Mouse (Mus musculus): ENCODE data around the gene Ackr2.

Ackr2 gene

DNA sequence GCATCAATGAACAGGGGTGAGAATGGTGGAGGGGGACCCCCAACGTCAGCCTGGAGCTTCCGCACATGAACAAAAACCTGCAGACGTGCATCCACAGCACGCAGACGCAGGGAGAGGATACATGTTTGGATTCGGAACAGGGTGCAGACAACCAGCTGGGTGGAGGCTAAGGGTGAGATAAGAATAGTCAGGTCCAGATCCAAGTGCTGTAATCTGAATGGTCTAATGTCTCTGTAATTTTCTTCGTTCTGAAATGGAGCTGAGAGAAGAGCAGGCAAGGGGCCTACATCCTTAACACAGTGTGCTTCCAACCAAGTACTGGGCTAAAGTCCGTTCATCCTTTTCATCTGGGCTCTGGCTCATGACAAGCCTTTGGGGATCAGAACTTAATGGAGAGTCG lies 6.9 kb upstream of the Ackr2 start:
- no peak for DNase-seq (ENCODE audit: low spot score in 2 of 2)

DNA sequence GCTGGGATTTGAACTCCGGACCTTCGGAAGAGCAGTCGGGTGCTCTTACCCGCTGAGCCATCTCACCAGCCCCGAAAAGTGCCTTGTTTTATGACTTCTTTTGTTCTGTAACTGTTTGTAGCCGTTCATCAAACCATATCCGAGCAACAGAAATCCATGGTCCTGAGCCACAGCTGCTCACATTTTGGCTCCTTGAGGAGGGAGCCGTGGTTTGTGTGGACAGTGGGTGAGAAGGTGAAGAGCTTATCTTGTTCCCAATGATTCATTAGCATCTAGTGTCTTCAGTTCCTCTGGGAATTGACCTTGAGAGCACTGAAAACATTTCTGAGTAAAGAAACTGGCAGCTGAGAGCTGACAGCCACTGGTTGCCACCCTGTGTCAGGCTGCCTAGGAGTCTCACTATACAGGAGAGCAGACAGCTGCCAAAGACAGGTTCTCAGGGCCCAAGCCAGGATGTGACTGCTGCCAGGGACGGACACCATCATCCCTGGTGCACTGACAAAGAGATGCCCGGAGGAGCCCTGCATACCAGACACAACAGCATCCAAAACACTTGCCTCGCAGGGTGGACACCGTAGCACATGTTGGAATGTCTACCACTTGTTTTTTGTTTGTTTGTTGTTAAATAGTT lies 6.0 kb upstream of the Ackr2 start:
- DNase-seq (ENCODE audit: low spot score in 2 of 2), result no peak

DNA sequence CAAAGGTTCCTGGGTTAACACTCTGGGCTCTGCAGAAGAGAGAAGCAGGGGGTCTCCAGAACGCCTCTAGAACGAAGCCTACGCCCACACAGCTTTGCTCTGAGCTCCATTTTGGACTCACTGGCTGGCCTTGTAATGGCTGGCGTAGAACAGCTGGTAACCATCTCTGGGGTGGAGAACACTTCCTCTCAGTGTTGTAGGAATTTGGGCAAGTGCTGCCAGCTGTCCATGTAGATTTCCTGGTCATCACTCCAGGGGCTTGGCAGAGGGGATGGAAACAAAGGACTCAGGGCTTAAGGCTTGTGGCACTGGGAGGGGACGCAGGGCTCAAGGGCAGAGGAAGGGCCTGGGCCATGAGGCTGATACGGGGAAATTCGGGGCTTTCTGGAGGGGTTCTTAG lies 3.7 kb upstream of the Ackr2 start:
- DNase-seq (ENCODE audit: low spot score in 2 of 2), result no peak

DNA sequence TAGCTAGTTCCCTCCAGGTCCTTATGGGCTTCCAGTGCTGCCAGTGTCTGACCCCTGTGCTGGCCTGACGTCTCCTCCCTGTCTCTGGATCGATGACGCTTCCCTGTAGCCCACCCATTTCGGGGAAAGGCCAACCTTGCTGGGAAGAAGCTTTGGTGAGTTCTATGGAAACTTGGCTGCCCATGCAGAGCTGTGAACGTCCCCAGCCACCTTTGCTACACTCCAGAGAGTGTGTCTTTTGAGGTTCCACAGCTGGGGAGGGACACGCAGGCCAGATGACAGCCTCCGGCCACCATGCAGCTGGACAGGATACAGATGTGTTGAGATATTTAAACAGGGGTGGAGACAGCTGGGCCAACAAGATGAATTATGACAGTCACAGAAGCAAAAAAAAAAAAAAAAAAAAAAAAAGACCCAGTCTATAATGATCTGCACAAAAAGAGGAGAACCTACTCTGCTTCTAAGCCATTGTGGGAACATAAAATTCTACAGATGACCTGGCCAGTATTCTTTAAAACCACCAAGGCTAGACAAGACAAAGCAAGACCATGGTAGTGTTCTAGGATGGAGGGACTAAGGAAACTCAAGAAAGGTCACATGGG lies 2.7 kb upstream of the Ackr2 start:
- DNase-seq (ENCODE audit: low spot score in 2 of 2), result no peak

DNA sequence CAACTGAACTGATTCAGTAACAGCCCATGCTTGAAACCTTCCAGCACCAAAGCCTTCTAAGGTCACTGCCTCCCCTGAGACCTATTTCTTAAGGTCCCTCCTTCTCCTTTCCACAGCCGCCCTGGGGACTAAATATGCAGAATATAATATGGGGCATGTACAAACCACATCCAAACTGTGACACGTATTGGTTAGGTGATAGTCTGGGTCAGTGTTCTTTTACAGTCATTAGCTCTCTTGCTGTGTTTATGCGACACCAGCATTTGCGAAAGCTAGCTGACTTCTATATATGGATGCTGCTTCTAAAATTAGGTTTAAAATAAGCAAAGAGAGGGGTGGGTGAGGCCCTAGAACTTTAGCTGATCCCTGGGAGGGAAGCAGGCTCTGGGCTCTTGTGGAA lies 1.3 kb upstream of the Ackr2 start:
- peak in 1 of 2 experiments; percentile 8 for DNase-seq (ENCODE audit: low spot score in 2 of 2)

DNA sequence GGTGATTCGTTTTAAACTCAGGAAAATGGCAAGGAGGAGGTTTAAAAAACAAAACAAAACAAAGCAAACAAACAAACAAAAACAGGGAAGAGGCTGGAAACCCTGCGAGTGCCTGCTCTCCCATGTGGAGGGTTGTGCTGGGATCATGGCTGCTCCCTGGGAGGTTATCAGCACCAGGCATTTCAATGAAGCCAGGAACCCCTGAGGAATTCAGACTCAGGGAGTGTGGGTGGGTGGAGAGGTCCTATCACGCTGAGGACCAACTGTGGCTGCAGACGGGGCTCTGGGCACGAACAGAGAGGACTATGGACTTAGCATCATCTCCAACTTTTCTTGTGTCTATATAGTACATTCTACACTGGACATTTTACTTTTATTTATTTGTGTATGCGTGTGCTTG lies 1.2 kb downstream of the Ackr2 start:
- DNase-seq (ENCODE audit: low spot score in 2 of 2), result peak in 1 of 2 experiments; percentile 8

DNA sequence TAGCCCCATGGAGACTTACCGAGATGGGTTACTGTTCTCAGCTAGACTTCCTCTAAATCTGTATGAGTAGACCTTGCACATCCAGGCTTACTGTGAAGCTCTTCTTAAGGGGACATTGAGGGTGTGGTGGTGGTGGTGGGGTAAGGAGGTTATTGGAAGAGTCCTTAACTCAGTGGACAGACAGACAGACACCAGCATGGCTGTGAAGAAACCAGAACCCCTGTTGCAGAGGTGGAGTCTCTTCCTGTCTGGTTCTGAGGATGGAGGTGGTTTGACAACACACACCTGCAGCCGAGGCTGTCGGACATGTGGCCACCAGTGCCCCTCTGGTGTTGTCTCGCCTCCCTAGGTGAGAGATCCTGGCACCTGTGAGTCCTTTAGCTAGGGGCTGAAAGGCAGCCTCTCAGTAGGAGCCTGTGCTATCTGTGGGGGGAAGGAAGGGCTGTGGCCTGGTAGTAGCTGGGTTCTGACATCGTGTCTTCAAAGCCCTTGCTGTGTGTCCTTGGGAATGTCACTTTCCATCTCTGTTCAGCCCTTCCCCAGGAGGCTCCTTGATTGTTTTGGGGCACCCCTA lies 2.2 kb downstream of the Ackr2 start:
- DNase-seq (ENCODE audit: low spot score in 2 of 2), result peak in 1 of 2 experiments; percentile 15

DNA sequence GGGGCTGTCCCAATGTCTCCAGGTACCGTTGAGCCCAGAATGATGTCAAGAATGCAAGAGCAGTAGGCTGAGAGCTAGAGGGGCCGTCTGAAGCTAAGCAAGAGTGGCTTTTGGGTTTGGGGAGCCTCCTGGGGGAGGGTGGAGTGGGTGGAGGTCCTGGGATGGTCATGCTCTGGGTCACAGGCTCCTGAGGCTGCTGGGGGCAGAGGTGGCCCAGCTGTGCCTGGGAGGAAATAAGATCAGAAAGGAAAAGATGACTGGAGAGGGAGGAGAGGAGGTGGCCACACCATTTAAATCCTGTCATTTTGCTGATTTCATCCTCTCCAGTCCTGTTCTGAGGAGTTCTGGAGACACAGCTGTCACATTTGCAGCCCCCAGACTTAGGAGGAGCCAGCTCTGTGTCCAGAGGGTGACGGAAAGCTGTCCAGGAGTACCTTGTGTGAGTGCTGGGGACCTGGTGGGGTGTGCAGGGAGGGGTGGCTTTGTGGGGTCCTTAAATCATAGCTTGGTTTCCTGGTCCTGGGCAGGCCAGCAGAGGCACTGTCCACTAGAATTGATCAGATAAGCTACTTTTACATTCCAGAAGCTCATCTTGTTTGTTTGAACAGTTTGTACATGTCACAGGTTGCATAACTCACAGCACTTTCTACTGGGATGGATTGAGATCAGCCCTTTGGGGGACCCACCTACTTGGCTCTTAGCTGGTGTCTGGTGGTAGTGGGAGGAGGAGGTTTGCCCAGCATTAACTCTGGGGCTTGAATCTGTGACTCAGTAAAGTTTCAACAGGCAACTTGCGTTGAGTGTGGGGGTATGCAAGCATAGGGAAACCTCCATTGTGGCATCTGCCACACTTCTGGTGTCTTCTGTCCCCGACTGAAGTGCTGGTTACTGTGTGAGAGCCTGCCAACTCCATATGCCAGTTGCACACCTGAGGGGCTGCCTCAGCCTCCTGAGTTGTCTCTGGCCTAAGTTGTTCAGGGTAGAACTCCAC lies 3.9 kb downstream of the Ackr2 start:
- DNase-seq (ENCODE audit: low spot score in 2 of 2), result peak in 1 of 2 experiments; percentile 10

DNA sequence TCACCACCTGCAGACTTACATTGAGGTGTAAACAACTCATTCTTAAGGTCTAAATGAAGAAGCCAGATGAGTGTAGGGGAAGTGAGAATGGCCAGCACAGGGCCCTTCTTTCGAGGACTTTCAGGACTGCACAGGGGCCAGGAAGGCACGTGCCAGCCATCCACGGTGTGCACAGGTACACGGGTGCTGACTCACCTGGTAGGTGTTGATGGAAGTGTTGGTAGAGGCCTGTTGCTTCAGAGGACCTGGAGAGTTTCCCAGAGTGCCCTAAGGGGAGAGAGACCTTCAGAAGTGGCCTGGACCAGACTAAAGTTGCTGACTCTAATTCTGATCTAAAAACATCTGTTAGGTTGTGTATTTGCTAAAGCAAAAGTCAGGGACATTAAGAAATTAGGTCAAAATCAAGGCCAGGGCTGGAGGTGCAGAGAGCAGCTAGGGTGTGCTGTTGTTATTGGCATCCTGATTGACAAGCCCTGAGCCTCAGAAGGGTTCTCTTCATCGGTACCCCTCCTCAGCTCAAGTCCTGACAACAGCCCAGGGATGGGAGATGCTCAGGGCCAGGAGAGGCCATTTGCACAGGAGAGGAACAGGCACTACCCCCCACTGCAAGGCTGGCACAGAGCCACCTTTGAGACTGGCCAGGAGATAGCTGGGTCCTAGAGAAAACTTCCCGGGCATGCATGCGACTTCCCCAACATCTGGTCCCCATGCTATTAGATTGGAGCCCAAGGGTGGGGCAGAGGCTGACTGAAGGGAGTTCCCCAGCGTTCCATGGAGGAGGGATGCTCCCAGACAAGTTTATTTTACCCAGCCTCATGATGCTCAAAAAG lies 5.5 kb downstream of the Ackr2 start:
- peak; percentile 16 to 37 for DNase-seq (ENCODE audit: low spot score in 2 of 2)

DNA sequence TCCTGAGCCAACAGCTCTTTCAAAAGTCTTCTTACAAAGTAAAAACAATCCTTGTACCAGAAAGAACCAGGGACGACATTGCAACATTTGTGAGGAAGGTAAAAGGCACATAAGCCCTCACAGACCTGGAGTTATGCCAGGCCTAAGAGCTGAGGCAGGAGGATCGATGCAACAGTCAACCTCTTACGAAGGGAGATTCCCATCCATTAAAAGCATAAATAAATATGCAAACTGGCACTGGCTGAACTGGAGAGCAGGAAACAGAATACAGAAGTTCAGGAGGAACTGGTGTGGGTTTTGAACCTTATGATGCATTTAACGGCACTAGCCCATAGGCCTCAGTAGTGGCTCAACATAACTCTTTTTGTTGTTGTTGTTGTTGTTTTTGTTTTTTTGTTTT lies 6.2 kb downstream of the Ackr2 start:
- DNase-seq (ENCODE audit: low spot score in 2 of 2), result no peak

DNA sequence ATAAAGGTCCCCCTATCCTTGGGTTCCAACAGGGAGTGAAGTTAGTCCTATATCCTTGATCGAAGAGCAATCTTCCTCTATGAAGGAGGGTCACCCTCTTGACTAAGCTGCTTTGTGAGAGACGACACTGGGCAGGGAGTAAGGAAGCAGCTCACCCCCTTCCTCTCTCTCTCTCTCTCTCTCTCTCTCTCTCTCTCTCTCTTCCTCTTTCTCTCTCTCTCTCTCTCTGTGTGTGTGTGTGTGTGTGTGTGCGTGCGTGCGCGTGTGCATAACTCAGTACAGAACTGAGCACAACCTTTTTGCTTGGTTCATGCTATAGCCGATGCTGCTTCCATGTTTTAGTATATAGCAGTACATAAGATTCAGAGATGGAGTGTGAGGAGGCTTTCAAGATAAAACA lies 6.8 kb downstream of the Ackr2 start:
- DNase-seq (ENCODE audit: low spot score in 2 of 2), result no peak

DNA sequence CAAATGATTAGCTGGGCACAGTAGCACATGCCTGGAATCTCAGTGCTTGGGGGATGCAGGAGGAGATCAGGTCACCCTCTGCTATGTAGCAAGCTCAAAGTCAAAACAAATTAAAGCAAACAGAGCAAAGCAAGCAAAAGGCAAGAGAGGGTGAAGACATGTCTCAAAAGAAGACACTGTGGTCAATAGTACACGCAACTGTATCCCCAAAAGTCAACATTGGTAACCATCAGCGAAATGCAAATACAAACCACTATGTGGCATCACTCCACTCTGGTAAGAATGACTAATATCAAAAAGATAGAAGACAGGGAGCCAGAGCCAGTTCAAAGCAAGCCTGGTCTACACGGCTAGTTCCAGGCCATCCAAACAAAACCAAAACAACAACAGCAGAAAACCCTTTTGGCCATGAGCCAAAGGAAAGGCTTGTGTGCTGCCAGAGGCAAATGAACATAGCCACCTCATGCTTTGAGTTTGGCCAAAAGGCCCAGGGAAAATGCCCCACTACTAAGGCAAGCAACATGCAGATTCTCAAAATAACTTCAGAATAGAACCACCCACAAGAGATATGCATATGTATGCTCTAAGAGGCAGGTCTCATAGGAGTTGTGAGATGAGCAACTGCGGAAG lies 7.5 kb downstream of the Ackr2 start:
- peak in 1 of 2 experiments; percentile 7 for DNase-seq (ENCODE audit: low spot score in 2 of 2)

DNA sequence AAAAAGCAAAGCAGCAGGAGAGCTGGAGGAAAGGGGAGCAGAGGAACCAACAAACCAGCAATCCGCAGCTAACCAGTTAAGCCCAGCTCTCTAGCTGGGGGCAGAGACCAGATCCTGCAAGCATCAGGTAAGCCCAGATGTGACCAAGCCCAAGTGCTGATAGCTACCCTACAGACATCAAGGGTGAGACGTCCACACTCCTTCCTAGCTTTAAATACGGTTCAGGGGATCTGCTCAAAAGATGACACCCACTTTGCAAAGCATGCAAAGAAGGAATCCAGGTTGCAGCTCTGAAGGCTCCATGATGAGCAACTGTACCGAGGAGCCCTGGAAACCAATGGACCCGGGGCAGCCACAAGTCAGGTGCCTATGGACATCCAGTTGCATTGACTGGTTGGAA lies 8.3 kb downstream of the Ackr2 start:
- DNase-seq (ENCODE audit: low spot score in 2 of 2), result peak in 1 of 2 experiments; percentile 16

DNA sequence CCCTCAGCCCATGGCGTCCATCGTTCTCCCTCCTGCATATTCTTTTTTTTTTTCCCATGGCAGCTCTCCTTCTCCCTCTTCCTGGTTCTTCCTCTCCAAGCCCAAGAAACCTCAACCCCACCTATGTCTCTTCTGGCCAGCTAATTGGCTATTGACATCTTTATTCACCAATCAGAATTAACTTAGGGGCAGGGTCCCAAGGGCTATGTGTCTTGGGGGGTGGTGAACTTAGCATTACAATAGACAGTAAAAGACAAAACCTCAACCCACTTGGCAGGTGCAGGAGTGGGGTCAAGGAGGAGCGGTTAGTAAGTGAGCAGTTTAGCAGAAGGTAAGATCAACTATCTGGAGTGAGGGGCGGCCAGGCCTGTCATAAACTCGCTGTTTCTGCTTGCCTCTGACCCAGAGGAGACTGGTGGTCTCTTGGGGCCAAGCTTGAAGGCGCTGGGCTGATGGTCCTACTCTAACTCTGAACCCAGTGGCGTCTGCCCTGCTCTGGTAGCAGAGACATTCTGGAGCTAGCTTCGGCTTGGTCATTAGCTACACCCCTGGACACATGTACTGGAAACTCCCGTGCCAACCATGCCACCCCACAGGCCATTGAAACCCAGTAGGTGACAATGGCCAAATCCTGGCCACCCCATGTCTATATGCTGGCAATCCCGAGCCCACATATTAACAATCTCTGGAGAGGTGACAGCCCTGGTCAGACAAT lies 9.4 kb downstream of the Ackr2 start:
- DNase-seq (ENCODE audit: low spot score in 2 of 2), result no peak

DNA sequence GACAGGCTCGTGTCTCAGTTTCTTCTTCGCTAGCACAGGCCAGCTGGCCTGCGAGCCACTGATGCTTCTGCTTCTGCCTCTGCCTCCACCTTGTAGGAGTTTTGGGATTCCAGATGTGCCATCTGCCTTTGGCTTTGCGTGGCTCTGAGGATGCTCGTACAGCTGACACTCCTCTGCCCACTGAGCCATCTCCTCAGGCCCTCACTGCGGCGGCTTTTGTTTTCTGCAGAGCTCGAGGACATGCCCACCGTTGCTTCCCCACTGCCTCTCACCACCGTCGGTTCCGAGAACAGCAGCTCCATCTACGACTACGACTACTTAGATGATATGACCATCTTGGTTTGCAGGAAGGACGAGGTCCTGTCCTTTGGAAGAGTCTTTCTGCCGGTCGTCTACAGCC lies 10.2 kb downstream of the Ackr2 start:
- no peak for DNase-seq (ENCODE audit: low spot score in 2 of 2)

DNA sequence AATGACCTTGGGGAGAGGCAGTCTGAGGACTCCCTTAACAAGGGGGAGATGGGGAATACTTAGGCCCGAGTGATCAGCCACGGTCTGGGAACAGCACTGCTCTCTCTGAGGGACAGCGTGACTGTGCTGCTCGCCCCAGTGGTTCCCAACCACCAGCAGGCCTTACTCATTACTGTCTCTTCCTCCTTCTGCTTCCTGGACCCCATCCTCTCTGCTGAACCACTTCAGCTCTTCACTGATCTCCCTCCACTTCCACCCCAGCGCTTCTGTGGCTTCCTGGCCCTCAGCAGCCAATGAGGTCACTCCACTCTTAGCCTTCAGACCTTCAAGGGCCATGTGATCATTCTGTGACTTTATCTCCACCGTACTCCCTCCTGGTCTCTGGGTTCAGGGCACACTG lies 11.5 kb downstream of the Ackr2 start:
- DNase-seq (ENCODE audit: low spot score in 2 of 2), result no peak

DNA sequence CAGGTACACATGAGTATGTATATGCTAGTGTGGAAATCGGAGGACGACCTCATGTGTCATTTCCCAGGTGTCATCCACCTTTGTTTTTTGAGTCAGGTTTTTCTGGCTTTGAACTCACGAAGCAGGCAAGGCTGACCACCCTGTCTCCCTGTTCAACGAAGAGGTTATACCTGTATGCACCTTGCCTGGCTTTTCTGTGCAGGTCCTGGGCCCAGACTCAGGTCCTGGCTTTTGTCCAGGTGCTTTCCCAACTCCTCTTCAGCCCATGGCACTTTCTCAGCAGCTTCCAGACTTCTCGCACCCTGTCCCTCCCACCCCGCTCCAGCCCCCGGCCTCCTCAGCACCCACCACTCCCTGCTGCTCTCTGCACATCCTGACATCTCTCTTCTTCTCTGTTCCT lies 13.0 kb downstream of the Ackr2 start:
- no peak for DNase-seq (ENCODE audit: low spot score in 2 of 2)

DNA sequence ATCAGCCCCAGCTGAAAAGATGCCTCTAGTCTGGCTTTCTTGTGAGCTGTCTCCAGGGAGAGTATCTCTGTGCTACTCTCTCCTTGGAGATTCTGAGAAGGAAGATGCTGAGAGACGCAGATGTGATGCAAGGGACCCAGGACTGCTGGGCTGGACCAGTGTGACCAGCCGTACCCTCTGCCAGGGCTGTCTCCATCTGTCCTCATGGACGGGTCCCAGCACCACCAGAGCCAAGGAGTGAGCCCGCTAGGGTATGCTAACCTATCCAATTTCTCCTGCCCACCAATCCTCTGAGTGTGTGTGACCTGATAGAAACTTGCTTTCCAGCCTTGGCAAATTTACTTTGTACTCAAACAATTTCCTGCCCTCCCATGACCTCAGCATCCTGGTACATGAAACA lies 14.6 kb downstream of the Ackr2 start:
- no peak for DNase-seq (ENCODE audit: low spot score in 2 of 2)

DNA sequence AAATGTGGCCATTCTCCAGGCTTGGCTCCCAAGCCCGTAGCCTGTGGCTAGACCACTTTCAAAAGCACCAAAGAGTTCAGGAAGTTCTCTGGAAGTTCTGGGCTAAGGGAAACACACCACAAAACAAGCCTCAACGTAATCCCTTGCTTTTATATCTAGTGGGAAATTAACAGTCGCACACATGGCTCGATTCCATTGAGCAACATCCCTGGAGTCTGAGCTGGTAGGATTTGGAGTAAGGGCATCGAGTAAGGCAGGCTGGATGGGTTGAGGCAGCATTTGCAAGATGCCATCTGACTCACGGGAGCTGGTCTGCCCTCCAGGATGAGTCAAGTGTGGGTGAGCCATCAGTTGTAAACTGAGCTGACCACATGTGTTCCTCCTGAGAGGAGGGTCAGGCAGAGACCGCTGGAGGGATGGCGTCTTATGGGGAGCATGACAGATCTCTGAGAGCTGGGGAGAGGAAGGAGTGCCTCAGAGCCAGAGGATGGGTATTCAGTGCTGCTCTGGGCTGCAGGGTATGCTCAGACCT lies 16.1 kb downstream of the Ackr2 start:
- no peak for DNase-seq (ENCODE audit: low spot score in 2 of 2)

DNA sequence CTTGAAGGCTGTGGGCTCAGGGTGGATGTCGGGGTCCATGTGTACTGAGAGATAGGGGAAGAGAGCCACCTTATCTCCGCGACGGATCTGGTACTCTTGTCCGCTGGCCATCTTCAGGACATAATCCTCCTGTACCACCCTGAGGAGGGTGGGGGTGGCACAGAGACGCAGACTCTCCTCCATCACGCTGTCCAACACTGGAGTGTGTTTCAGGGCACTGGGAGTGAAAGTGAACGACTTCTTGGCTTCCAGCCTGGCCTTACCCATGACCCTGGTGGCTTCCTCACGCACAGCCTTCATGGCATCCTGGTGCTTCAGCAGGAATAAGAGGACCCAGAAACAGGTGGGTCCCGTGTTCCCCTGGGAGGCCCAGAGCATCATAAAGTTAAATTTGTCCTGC lies 16.9 kb downstream of the Ackr2 start:
- DNase-seq (ENCODE audit: low spot score in 2 of 2), result no peak

Data from cerebellum, postnatal 4 days (tissue).